Mouse (Mus musculus) C2C12 (cell line): Measurements from ENCODE around the gene Cttnbp2nl. TPM values are rescaled to one million over a fixed set of nuclear protein-coding genes. Genes with fewer than 3 reads are reported as not detected.

ENCODE experiments used
- H3K27me3 ChIP-seq: one replicate; pipeline ENCODE4 v1.6.1; 2011; ENCODE audit not compliant: control insufficient read depth, insufficient read depth, insufficient read length
- H3K36me3 ChIP-seq: one replicate; pipeline ENCODE4 v1.6.1; 2011; ENCODE audit not compliant: control insufficient read depth, insufficient read depth
- H3K4me3 ChIP-seq: one replicate; pipeline ENCODE4 v1.5.1; 2011; ENCODE audit warnings: mild to moderate bottlenecking, control low read depth; ENCODE audit not compliant: poor library complexity, insufficient read depth, severe bottlenecking
- H3K79me2 ChIP-seq: one replicate; pipeline ENCODE4 v1.6.1; 2011; ENCODE audit not compliant: control insufficient read depth, insufficient read depth
- H3K79me3 ChIP-seq: one replicate; pipeline ENCODE4 v1.6.1; 2011; ENCODE audit warnings: low read depth, control low read depth
- H3ac ChIP-seq: one replicate; pipeline ENCODE3; 2011; ENCODE audit warnings: low read depth; ENCODE audit not compliant: control insufficient read depth, insufficient read length
- CEBPB ChIP-seq: IDR thresholded peaks from one replicate; pipeline ENCODE4 v1.6.1; 2011; ENCODE audit warnings: low read depth, mild to moderate bottlenecking, control low read depth, moderate library complexity
- CTCF ChIP-seq: IDR thresholded peaks from one replicate; pipeline ENCODE4 v1.5.1; 2011; ENCODE audit not compliant: control insufficient read depth, insufficient read depth, insufficient read length
- FOSL1 ChIP-seq: IDR thresholded peaks from one replicate; pipeline ENCODE4 v1.8.0; 2011; ENCODE audit warnings: mild to moderate bottlenecking, low read length; ENCODE audit not compliant: poor library complexity, insufficient read depth, severe bottlenecking
- MAX ChIP-seq: IDR thresholded peaks from one replicate; pipeline ENCODE4 v1.6.1; 2011; ENCODE audit warnings: mild to moderate bottlenecking, control low read depth
- MYOD1 ChIP-seq: IDR thresholded peaks from one replicate; pipeline ENCODE4 v1.6.1; 2011; ENCODE audit warnings: low read depth; ENCODE audit not compliant: control insufficient read depth, insufficient read length
- MYOG ChIP-seq: IDR thresholded peaks from one replicate; pipeline ENCODE4 v1.6.1; 2011; ENCODE audit not compliant: control insufficient read depth, insufficient read length; ENCODE audit errors: extremely low read depth
- USF1 ChIP-seq: IDR thresholded peaks from one replicate; pipeline ENCODE4 v1.6.1; 2011; ENCODE audit warnings: low read depth, mild to moderate bottlenecking, control low read depth, moderate library complexity
- polyA plus RNA-seq: library from polyadenylated mRNA; unstranded; fragments of >200 nt; fragmentation: generic; extraction: Trizol; gene quantifications from one replicate; pipeline ENCODE4 v1.2.1, GENCODE M21; 2012; ENCODE audit warnings: missing spikeins

Gene Cttnbp2nl
- polyA plus RNA-seq, 1 experiment, result 11.2 TPM

GRCm38 (mm10) chr3:105061991-105062390 is 9.0 kb upstream of the Cttnbp2nl start:
- TF ChIP-seq MYOG (no peak), USF1 (no peak), MYOD1 (no peak), CEBPB (no peak), FOSL1 (no peak), MAX (no peak), CTCF (no peak)
- no peaks in the 10 kb centered on the region for H3K27me3 ChIP-seq
- H3K79me2 ChIP-seq, result no peaks in the 10 kb centered on the region
- H3K79me3 ChIP-seq, result no peaks in the 10 kb centered on the region
- no peak overlapping the region for H3K4me3 ChIP-seq
- no peak overlapping the region for H3ac ChIP-seq
- no peaks in the 10 kb centered on the region for H3K36me3 ChIP-seq

DNA sequence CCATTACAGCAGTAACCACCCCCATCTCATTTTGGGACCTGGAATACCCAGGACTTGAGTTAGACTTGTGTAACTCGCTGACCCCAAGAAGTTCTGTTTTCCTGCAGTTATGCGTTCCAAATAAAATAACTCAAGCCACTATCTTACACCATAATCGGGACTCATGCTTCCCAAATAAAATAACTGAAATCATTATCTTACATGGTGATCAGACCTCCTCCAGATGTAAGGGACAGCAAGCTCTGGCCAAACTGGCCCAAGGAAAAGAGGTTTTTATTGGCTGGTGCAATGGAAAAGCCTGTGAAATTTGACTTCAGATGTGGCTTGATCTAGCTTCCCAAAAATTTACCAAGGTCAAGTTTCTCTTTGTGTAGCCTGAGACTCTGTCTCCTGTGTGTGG is 8.6 kb upstream of the Cttnbp2nl start:
- no peak for TF ChIP-seq USF1
- TF ChIP-seq CEBPB, result no peak
- TF ChIP-seq MYOG, result no peak
- no peak for TF ChIP-seq CTCF
- TF ChIP-seq FOSL1, result no peak
- no peak for TF ChIP-seq MYOD1
- no peak for TF ChIP-seq MAX
- Histone ChIP-seq H3K36me3 (no peaks in the 10 kb centered on the region), H3K79me3 (no peaks in the 10 kb centered on the region)

DNA sequence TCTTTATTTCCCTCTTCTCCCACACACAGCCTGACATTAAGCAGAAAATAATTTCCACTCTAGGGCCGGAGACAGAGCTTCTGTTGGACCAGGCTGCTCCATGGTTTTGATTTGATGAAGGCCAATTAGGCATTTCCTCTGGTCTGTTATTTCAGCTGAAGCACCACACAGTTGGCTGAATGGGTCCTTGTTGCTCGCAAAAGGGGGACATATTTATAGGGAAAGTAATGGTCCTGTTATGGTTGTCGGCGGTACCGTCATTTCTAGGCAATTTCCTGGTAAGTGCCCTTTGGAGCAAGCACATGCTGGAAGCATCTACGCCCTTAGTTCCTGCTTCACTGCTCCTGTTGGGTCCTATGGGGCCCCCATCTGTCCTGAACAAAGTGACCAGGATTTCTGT is 8.0 kb upstream of the Cttnbp2nl start:
- no peak for TF ChIP-seq CEBPB
- TF ChIP-seq MYOG, result no peak
- TF ChIP-seq MYOD1, result no peak
- TF ChIP-seq MAX, result no peak
- no peak for TF ChIP-seq USF1
- TF ChIP-seq CTCF, result no peak
- no peak for TF ChIP-seq FOSL1
- Histone ChIP-seq H3K36me3 (no peaks in the 10 kb centered on the region), H3K79me3 (no peaks in the 10 kb centered on the region), H3K27me3 (no peaks in the 10 kb centered on the region), H3K79me2 (no peaks in the 10 kb centered on the region), H3ac (no peak overlapping the region), H3K4me3 (no peak overlapping the region)

More for the DNA sequence above, 8.6 kb upstream of the Cttnbp2nl start:
- Histone ChIP-seq H3K79me2 (no peaks in the 10 kb centered on the region), H3K4me3 (no peak overlapping the region), H3ac (no peak overlapping the region), H3K27me3 (no peaks in the 10 kb centered on the region)

DNA sequence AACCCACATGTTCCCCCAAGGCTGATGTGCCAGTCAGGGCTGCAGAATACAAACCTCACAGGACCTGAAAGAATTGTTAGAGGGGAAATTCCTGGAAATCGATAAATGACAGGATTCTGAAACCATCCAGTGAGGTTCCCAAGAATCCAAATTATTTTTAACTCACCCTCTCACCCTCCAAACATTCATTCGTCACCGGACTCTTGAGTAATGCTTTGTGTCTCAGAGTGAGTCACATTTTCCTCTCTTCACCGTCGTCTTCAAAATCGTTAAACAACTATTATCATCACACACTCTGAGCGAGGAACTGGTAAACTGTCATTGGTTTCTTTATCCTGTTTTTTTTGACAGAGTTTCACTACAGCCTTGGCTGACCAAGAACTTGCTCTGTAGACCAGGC is 7.0 kb upstream of the Cttnbp2nl start:
- Histone ChIP-seq H3K36me3 (no peaks in the 10 kb centered on the region), H3K27me3 (no peaks in the 10 kb centered on the region), H3K79me2 (no peaks in the 10 kb centered on the region), H3K79me3 (no peaks in the 10 kb centered on the region), H3K4me3 (no peak overlapping the region), H3ac (no peak overlapping the region)
- TF ChIP-seq FOSL1, result peak; percentile 93
- no peak for TF ChIP-seq MYOD1
- peak; percentile 93 for TF ChIP-seq CEBPB
- no peak for TF ChIP-seq MAX
- no peak for TF ChIP-seq MYOG
- no peak for TF ChIP-seq CTCF
- no peak for TF ChIP-seq USF1

DNA sequence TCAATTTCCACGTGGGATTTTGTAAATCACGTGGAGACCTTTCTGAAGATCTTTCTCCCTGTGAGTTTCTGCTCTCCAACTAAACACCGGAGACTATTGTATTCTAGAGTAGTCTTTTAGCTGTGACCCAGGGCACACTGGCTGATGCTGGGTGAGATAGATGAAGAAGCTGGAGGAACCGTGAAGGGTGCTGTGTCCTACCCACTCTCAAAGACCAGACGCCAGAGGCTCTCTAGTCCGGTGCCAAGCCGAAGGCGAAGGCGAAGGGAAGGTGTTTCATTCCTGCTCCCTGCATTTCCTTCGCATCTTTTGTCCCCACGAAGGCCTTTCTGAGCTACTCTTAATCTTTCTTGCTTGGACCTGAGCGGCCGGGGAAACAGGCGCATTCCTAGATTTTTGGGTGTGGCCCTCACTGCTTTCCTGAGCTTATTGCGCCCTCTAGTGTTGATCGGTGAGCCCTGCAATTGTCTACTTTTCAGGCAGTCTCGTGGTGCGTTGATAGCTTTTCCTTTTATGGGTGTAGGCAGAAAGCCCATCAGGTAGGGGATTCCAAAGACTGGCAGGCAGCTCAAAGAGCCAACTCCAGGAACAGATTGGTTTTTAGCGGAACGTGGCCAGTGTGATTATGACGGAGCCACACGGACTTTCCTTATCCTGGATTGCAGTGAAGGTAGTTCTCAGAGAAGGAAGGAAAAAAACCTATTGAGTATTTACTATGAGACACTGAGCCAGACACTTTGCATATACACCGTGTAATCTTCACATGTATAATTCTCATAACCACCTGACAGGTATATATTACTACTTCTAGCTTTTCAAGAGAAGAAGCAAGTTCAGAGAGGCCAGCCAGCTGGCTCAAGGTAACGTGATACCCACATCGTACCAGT is 5.9 kb upstream of the Cttnbp2nl start:
- no peaks in the 10 kb centered on the region for H3K79me3 ChIP-seq
- peak overlapping the region; percentile 12 for H3K4me3 ChIP-seq
- no peaks in the 10 kb centered on the region for H3K79me2 ChIP-seq
- no peaks in the 10 kb centered on the region for H3K36me3 ChIP-seq
- H3K27me3 ChIP-seq, result no peaks in the 10 kb centered on the region
- H3ac ChIP-seq, result peak overlapping the region; percentile 86
- TF ChIP-seq MAX, result peak; percentile 49
- TF ChIP-seq USF1, result no peak
- TF ChIP-seq CEBPB, result no peak
- no peak for TF ChIP-seq MYOD1
- no peak for TF ChIP-seq MYOG
- TF ChIP-seq CTCF, result peak; percentile 76
